Mouse (Mus musculus): Measurements from ENCODE around the gene Rbm20. TPM values are rescaled to one million over a fixed set of nuclear protein-coding genes. Genes with fewer than 3 reads are reported as not detected.

Rbm20 gene
- total RNA-seq, 2 experiments from 2014 or later: 0.22 to 0.38 TPM

DNA sequence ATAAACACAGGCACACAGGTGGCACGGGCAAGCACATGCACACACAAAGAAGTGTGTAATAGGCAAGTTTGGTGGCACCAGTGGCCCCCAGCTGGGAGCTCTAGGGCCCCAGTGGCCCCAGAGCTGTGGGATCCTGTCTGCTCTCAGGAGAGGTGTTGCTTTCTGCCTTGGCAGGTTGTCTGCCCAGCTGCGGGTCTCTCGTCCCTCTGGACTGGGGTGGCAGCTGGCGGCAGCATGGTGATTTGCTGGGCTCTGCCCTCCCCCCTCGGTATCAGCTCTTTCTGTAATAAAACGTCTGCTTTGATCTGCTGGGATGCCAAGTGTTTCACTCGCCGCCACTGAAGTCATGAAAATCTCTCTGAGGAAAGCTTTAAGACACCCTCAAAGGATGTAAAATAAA is 10.4 kb upstream of the Rbm20 start:
- no peak for ATAC-seq (replicated peaks; ENCODE audit: low FRiP score, low TSS enrichment, poor library complexity, severe bottlenecking)

- no peak for ATAC-seq (replicated peaks; ENCODE audit: low FRiP score, low TSS enrichment, poor library complexity, severe bottlenecking)
Observed at GRCm38 (mm10) chr19:53668821-53669220, 8.3 kb upstream of the Rbm20 start.

DNA sequence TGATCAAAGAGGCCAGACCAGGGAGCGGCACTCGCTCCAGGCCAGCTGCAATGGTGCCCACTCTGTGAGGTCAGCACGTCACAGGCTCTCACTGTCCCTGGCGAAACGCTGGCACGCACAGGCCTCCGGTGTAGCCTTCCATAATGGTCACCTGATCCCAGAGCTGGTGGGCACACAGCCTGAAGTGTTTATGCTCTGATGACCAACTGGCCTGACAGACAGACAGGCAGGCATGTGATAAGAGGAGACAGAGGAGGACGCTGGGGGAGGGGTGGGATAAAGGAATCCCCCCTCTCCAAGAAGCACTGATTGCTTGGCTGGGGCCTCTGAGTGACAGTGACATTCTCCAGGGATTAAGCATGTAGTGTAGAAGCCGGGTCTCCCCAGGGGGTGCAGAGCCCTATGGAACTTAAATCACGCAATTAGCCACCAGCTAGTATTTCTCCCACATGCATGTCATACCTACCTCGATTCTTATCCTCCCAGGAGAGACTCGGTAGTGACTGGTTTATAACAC is 6.4 kb upstream of the Rbm20 start:
- ATAC-seq (replicated peaks; ENCODE audit: low FRiP score, low TSS enrichment, poor library complexity, severe bottlenecking): no peak

GRCm38 (mm10) chr19:53671432-53671831 is 5.7 kb upstream of the Rbm20 start:
- ATAC-seq (replicated peaks; ENCODE audit: low FRiP score, low TSS enrichment, poor library complexity, severe bottlenecking): no peak

GRCm38 (mm10) chr19:53674131-53674925 is 2.8 kb upstream of the Rbm20 start:
- no peak for ATAC-seq (replicated peaks; ENCODE audit: low FRiP score, low TSS enrichment, poor library complexity, severe bottlenecking)

DNA sequence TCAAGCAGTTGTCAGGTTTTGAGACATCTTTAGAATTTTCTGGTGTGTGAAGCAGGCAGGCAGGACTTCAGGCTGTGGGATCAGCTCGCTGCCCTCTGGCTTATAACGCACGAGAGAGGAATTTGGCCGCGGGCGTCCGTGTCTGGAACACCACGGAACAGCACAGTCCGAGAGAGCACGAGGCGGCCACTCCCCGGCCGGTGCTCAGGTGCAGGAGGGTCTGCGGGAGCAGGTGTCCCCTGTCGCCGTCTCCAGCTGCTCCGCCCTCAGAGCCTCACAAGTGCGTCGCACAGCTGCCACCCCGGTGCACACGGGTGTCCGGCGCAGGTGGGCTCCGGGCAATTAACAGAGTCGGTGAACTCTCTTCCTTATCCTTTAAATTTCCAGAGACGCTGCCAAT is 878 bp upstream of the Rbm20 start:
- ATAC-seq (replicated peaks; ENCODE audit: low FRiP score, low TSS enrichment, poor library complexity, severe bottlenecking): no peak

DNA sequence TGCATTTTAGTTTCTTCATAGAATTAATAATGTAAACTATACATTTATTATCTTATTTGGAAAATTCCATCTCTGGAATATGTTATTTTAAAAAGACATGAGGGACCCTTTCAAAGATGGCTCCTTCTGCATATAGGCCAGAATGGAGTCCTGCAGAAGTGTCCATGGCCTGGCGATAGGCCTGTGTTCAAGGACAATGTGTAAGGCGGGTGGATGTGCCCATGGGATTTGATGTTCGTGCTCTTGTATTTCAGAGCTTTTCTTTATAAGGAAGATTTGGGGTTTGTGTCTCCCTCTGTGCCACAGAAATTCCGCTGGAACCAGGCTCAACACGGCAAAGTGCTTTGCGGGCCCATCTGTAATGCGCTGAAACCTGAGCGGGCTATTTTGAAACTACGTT is 2.1 kb downstream of the Rbm20 start:
- ATAC-seq (replicated peaks; ENCODE audit: low FRiP score, low TSS enrichment, poor library complexity, severe bottlenecking): no peak

GRCm38 (mm10) chr19:53679981-53680380 is 2.9 kb downstream of the Rbm20 start:
- no peak for ATAC-seq (replicated peaks; ENCODE audit: low FRiP score, low TSS enrichment, poor library complexity, severe bottlenecking)

- ATAC-seq (replicated peaks; ENCODE audit: low FRiP score, low TSS enrichment, poor library complexity, severe bottlenecking): no peak
Observed at GRCm38 (mm10) chr19:53682427-53682826, 5.3 kb downstream of the Rbm20 start.

GRCm38 (mm10) chr19:53687592-53687991 is 10.5 kb downstream of the Rbm20 start:
- no peak for ATAC-seq (replicated peaks; ENCODE audit: low FRiP score, low TSS enrichment, poor library complexity, severe bottlenecking)

DNA sequence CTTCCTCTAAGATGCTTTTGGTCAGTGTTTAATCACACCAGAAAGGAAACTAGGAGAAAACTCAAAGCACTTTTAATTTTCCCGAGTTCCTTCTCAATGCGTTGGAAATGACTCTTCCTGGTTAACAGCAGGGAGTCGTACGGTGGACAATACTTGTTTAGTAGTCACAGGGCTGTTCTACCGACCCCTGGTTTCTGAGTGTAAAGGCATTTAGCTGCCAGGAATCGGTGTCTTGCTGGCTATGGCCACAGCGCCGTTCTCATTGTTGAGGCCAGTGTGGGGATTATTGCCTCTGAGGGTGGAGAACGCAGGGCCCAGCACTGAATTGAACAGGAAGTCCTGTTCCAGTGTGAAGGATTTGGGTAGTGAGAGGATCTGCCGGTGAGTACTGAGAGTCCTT is 13.7 kb downstream of the Rbm20 start:
- ATAC-seq (replicated peaks; ENCODE audit: low FRiP score, low TSS enrichment, poor library complexity, severe bottlenecking): no peak

- no peak for ATAC-seq (replicated peaks; ENCODE audit: low FRiP score, low TSS enrichment, poor library complexity, severe bottlenecking)
Observed at GRCm38 (mm10) chr19:53694020-53694419, 16.9 kb downstream of the Rbm20 start.

DNA sequence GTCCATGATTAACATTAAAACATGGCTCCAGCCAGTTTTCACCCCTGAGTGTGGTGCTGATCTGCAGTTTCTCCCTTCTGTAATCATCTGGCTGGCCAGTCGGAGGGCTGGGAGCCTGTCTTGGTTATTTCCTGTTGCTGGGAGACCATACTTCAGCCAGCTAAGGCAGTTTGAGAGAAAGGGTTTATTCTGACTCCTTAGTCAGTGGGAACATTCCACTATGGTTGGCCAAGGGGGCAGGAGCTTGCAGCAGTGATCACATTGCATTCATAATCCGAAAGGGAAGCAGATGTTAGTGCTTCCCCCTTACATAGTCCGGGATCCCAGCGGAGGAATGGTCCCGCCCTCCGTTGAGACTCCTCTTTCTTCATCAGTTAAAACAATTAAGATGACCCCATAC is 19.0 kb downstream of the Rbm20 start:
- no peak for ATAC-seq (replicated peaks; ENCODE audit: low FRiP score, low TSS enrichment, poor library complexity, severe bottlenecking)

DNA sequence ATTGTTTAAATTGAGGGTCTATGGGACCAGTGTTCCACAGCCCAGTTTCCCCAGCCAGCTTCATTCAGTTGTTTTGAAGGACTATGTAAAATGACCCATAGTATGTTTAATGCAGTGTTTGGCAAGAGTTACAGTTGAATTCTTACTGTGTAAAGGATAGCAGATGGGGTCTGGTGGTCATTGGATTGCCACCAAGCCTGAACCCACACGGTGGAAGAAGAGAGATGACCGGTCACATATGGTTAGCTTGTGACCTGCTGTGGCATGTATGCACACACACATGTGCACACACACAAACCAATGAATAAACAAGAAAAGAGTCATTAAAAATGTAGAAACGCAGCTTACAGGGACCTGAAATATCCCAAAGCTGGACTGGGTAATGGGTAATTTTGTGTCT is 19.5 kb downstream of the Rbm20 start:
- ATAC-seq (replicated peaks; ENCODE audit: low FRiP score, low TSS enrichment, poor library complexity, severe bottlenecking): no peak

- ATAC-seq (replicated peaks; ENCODE audit: low FRiP score, low TSS enrichment, poor library complexity, severe bottlenecking): no peak
Observed at GRCm38 (mm10) chr19:53697376-53698126, 20.4 kb downstream of the Rbm20 start.

- no peak for ATAC-seq (replicated peaks; ENCODE audit: low FRiP score, low TSS enrichment, poor library complexity, severe bottlenecking)
Observed at GRCm38 (mm10) chr19:53699671-53700070, 22.6 kb downstream of the Rbm20 start.

DNA sequence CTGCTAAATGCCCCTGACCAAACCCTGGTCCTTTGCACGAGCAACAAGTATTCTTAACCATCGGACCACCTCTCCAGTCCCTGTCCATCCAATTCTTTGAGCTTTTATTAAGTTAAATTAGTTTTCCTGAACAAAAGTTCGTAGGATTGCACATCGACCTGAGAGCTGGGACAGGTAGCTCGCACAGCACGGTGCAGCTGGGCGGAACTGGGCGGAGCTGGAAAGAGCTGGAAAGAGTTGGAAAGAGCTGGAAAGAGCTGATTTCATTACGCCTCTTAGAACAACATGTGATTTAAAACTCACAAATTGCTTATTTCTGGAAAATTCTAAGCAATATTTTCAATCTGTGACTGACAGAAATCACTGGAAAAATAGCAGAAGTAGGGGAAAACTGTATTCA is 24.3 kb downstream of the Rbm20 start:
- no peak for ATAC-seq (replicated peaks; ENCODE audit: low FRiP score, low TSS enrichment, poor library complexity, severe bottlenecking)

GRCm38 (mm10) chr19:53704895-53705823 is 28.1 kb downstream of the Rbm20 start:
- ATAC-seq (replicated peaks; ENCODE audit: low FRiP score, low TSS enrichment, poor library complexity, severe bottlenecking): peak; percentile 93

DNA sequence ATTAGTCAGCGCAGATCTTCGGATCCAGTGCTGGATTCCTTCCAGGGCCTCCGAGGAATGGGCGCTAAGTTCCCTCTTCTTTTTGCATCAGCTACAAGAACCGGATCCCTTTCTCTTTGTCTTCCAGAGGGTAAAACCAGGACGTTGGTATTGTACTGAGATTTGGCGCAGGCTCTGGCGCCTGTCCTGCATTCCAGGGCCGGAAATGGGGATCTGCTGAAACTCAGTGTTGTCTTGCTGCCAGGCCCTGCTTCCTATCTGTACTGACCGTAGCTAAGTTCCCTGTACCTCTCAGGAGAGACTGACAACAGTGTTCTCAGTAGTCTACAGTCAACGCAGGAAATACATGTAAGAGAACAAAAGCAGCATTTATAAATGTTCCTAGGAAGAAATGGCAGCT is 31.3 kb downstream of the Rbm20 start:
- no peak for ATAC-seq (replicated peaks; ENCODE audit: low FRiP score, low TSS enrichment, poor library complexity, severe bottlenecking)

DNA sequence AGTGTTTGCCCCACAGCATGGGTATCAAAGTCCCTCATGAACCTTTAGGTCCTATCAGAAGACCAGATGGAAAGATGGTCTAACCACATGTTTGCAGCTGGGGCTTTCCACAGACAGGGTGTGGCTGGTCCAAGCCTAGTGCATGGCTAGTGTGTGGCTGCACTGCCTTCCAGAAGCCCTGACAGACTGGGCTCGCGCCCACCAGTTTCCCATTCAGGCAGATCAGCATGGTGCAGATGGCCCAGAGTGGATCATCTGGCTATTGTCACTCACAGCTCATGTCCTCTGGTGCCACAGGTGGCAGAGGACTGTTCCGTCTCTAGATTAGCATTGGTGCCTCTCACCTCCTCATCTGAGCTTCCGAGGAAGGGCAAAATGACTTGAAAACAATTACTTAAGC is 33.8 kb downstream of the Rbm20 start:
- peak; percentile 59; the same call in 1 of the 2 replicates for ATAC-seq (replicated peaks; ENCODE audit: low FRiP score, low TSS enrichment, poor library complexity, severe bottlenecking)

Data from megakaryocyte-erythroid progenitor cell, adult 5-6 weeks (primary cell).